In the genomic region with DNA sequence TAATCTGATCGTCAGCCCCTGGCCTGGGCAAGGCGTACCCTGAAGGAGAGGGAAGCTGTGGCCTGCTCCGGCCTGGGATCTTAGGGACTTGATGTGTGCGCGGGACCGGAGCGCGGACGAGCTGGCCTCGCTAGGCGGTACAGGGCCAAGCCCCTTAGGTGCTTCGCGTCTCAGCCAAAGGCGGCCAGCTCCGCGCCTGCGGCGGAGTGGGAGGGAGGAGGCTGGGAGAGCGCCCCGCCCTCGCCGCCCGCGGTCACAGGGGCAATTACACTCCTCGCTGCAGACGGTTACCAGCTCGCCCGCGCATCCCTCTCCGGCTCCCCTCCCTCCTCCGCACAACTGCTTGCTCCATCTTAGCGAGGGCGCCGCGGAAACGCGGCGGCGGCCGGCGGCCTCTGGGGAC, we compare ENCODE assay signal across 8 mouse cellular contexts.
DNase-seq lines count a peak whose midpoint lies in the region; ATAC-seq and TF ChIP-seq lines count a peak whose summit lies in the region.

No protein-coding gene starts in this region.

- no peak overlapping the region for H3K27ac ChIP-seq in ES-Bruce4 (ENCODE audit: insufficient read depth, low read length)
- H3K27ac ChIP-seq in bone marrow, adult 2 months (ENCODE audit: control insufficient read depth, insufficient read depth, low read depth, low read length, poor library complexity) = peak overlapping the region; percentile 83

- no peak for TF ChIP-seq CTCF in ES-Bruce4 (IDR thresholded peaks at IDR 0.05; ENCODE audit: low read depth, low read length)
- no peak for TF ChIP-seq CTCF in bone marrow, adult 2 months (IDR thresholded peaks at IDR 0.05; ENCODE audit: control insufficient read depth, insufficient read depth, low read length)

- intact Hi-C loops in heart, postnatal 10 days (cut with DNase I) = loop anchor here (5.0 kb wide), 1 partner anchor 148 kb away; no protein-coding TSS in a partner anchor

- H3K9ac ChIP-seq in ES-Bruce4 (ENCODE audit: low read depth, poor library complexity, severe bottlenecking) = peak overlapping the region; percentile 75

- no peak for TF ChIP-seq EP300 in ES-Bruce4 (IDR thresholded peaks at IDR 0.05; ENCODE audit: insufficient read depth, low read depth, low read length)

- no peaks in the 10 kb centered on the region; the same call in 1 of the 2 replicates for H3K27me3 ChIP-seq in ES-Bruce4 (ENCODE audit: control insufficient read depth, insufficient read depth, low read length, poor library complexity, severe bottlenecking)

- peak; percentile 88 for ATAC-seq in erythroid progenitor cell, adult 5-6 weeks (replicated peaks; ENCODE audit: low FRiP score, poor library complexity, severe bottlenecking)

- DNase-seq in heart, postnatal 10 days = peak; percentile 62 to 67
- DNase-seq in kidney, postnatal 36 days = peak; percentile 68 to 77
- DNase-seq in lung, postnatal 4 days = peak; percentile 79 to 87
- DNase-seq in retina, postnatal 1 day = peak; percentile 86
- DNase-seq in thymus, postnatal 4 days = peak; percentile 84

- no peaks in the 10 kb centered on the region for H3K36me3 ChIP-seq in ES-Bruce4 (ENCODE audit: control insufficient read depth, insufficient read depth, low read length, poor library complexity, severe bottlenecking)

- H3K4me3 ChIP-seq in ES-Bruce4 (ENCODE audit: low read depth, low read length) = peak overlapping the region; percentile 41
- peak overlapping the region; percentile 55 for H3K4me3 ChIP-seq in bone marrow, adult 2 months (replicated peaks; ENCODE audit: control insufficient read depth, low read depth, low read length)

- H3K4me1 ChIP-seq in ES-Bruce4 (ENCODE audit: control insufficient read depth, insufficient read depth, low read length) = peaks cover 6% of the 10 kb centered on the region
- peaks cover 6% of the 10 kb centered on the region for H3K4me1 ChIP-seq in bone marrow, adult 2 months (ENCODE audit: control insufficient read depth, insufficient read depth, low read length)

- WGBS in bone marrow, adult 2 months = 2% methylated on average over 38 of the region's 41 CpGs

- H3K9me3 ChIP-seq in ES-Bruce4 (replicated peaks; ENCODE audit: control insufficient read depth, insufficient read depth, low read length, poor library complexity, severe bottlenecking) = no peaks in the 10 kb centered on the region

- TF ChIP-seq POLR2A in ES-Bruce4 (IDR thresholded peaks at IDR 0.05; ENCODE audit: insufficient read depth, low read length) = no peak
- TF ChIP-seq POLR2A in bone marrow, adult 2 months (IDR thresholded peaks at IDR 0.05; ENCODE audit: borderline replicate concordance, control insufficient read depth, low read depth, low read length) = peak; percentile 55; the same call in 1 of the 2 replicates
